Mouse (Mus musculus): Measurements from ENCODE around the gene Rimklb.
"Not testable (repeated sequence)": the region's sequence is repeated elsewhere in the genome, so short reads cannot be mapped to it uniquely, and the experiment has no call there.

Gene Rimklb

GRCm38 (mm10) chr6:122498661-122499060 lies at the start of gene Rimklb:
Rimklb (minus strand) TSS chr6:122498761.
- DNase-seq (ENCODE audit: low spot score) = no peak

GRCm38 (mm10) chr6:122545948-122546347 lies 47.4 kb upstream of the Rimklb start:
- DNase-seq (ENCODE audit: low spot score) = no peak

GRCm38 (mm10) chr6:122545289-122545882 lies 46.8 kb upstream of the Rimklb start:
- DNase-seq (ENCODE audit: low spot score) = no peak

GRCm38 (mm10) chr6:122544672-122545071 lies 46.1 kb upstream of the Rimklb start:
- DNase-seq (ENCODE audit: low spot score) = no peak

GRCm38 (mm10) chr6:122543574-122543973 lies 45.0 kb upstream of the Rimklb start:
- no peak for DNase-seq (ENCODE audit: low spot score)

- DNase-seq (ENCODE audit: low spot score) = not testable (repeated sequence)
These were observed 43.9 kb upstream of the Rimklb start for GRCm38 (mm10) chr6:122542459-122542858.

- no peak for DNase-seq (ENCODE audit: low spot score)
These were observed 41.0 kb upstream of the Rimklb start for GRCm38 (mm10) chr6:122539564-122539963.

- DNase-seq (ENCODE audit: low spot score) = no peak
These were observed 35.5 kb upstream of the Rimklb start for GRCm38 (mm10) chr6:122534032-122534431.

GRCm38 (mm10) chr6:122532883-122533302 lies 34.3 kb upstream of the Rimklb start:
- no peak for DNase-seq (ENCODE audit: low spot score)

GRCm38 (mm10) chr6:122531466-122532174 lies 33.1 kb upstream of the Rimklb start:
- no peak for DNase-seq (ENCODE audit: low spot score)

- no peak for DNase-seq (ENCODE audit: low spot score)
These were observed 29.6 kb upstream of the Rimklb start for GRCm38 (mm10) chr6:122528136-122528535.

GRCm38 (mm10) chr6:122527596-122527995 lies 29.0 kb upstream of the Rimklb start:
- DNase-seq (ENCODE audit: low spot score) = no peak

GRCm38 (mm10) chr6:122523289-122523688 lies 24.7 kb upstream of the Rimklb start:
- DNase-seq (ENCODE audit: low spot score) = no peak

- no peak for DNase-seq (ENCODE audit: low spot score)
These were observed 24.0 kb upstream of the Rimklb start for GRCm38 (mm10) chr6:122522595-122522994.

GRCm38 (mm10) chr6:122519384-122519783 lies 20.8 kb upstream of the Rimklb start:
- DNase-seq (ENCODE audit: low spot score) = no peak

GRCm38 (mm10) chr6:122517668-122518067 lies 19.1 kb upstream of the Rimklb start:
- DNase-seq (ENCODE audit: low spot score) = no peak

GRCm38 (mm10) chr6:122515762-122516161 lies 17.2 kb upstream of the Rimklb start:
- not testable (repeated sequence) for DNase-seq (ENCODE audit: low spot score)

GRCm38 (mm10) chr6:122514312-122514711 lies 15.8 kb upstream of the Rimklb start:
- DNase-seq (ENCODE audit: low spot score) = no peak

- no peak for DNase-seq (ENCODE audit: low spot score)
These were observed 14.6 kb upstream of the Rimklb start for GRCm38 (mm10) chr6:122512914-122513878.

GRCm38 (mm10) chr6:122508494-122508893 lies 9.9 kb upstream of the Rimklb start:
- no peak for DNase-seq (ENCODE audit: low spot score)

GRCm38 (mm10) chr6:122505545-122505944 lies 7.0 kb upstream of the Rimklb start, which contains the start of gene Mfap5:
Mfap5 (plus strand) TSS chr6:122505845.
- DNase-seq (ENCODE audit: low spot score) = no peak

- no peak for DNase-seq (ENCODE audit: low spot score)
These were observed 6.5 kb upstream of the Rimklb start for GRCm38 (mm10) chr6:122505041-122505440.

Data from ovary, postnatal 10 days (tissue).